Mouse (Mus musculus) forebrain, embryonic 13.5 days (tissue): Measurements from ENCODE around the gene Slc7a7. TPM values are rescaled to one million over a fixed set of nuclear protein-coding genes. Genes with fewer than 3 reads are reported as not detected.
"Not testable (repeated sequence)": the region's sequence is repeated elsewhere in the genome, so short reads cannot be mapped to it uniquely, and the experiment has no call there.

ENCODE experiments used
- ATAC-seq: fragments of 200-750 bp; cut with Nextera tagmentation; 2 replicates; pipeline ENCODE4 v1.8.0; 2017
- H3K27ac ChIP-seq: fragments of 300-500 bp; sonication (generic); 2 replicates; pipeline ENCODE4 v1.5.1; 2015; ENCODE audit warnings: inconsistent platforms, mild to moderate bottlenecking, moderate library complexity
- H3K27me3 ChIP-seq: fragments of 300-500 bp; sonication (generic); 2 replicates; pipeline ENCODE4 v1.6.1; 2015; ENCODE audit warnings: mild to moderate bottlenecking, inconsistent platforms
- H3K36me3 ChIP-seq: fragments of 300-500 bp; sonication (generic); 2 replicates; pipeline ENCODE4 v1.6.1; 2015; ENCODE audit warnings: mild to moderate bottlenecking, inconsistent platforms; ENCODE audit not compliant: poor library complexity, severe bottlenecking
- H3K4me1 ChIP-seq: fragments of 300-500 bp; sonication (generic); 2 replicates; pipeline ENCODE4 v1.6.1; 2015; ENCODE audit warnings: inconsistent platforms
- H3K4me2 ChIP-seq: fragments of 300-500 bp; sonication (generic); 2 replicates; pipeline ENCODE4 v1.6.1; 2015; ENCODE audit warnings: inconsistent platforms, mild to moderate bottlenecking, moderate library complexity
- H3K4me3 ChIP-seq: fragments of 300-500 bp; sonication (generic); 2 replicates; pipeline ENCODE4 v1.5.1; 2015; ENCODE audit warnings: mild to moderate bottlenecking, inconsistent platforms
- H3K9ac ChIP-seq: fragments of 300-500 bp; sonication (generic); 2 replicates; pipeline ENCODE4 v1.6.1; 2015; ENCODE audit warnings: mild to moderate bottlenecking, inconsistent platforms
- H3K9me3 ChIP-seq: fragments of 300-500 bp; sonication (generic); replicated peaks from 2 replicates; pipeline ENCODE4 v1.6.1; 2016; ENCODE audit warnings: inconsistent platforms
- WGBS: fragments of 180-500 bp; shearing (Covaris S2); methylation state at CpG from one replicate; pipeline ENCODE4 v1.1.7; 2015; 5-methylcytosine and 5-hydroxymethylcytosine counted together
- polyA plus RNA-seq: library from polyadenylated mRNA; unstranded; fragments of >200 nt; fragmentation: Nextera tagmentation; extraction: Ambion mirVana; gene quantifications from 2 replicates; pipeline ENCODE4 v1.2.1, GENCODE M21; 2015

The Slc7a7 gene
- polyA plus RNA-seq, 1 experiment from 2014 or later: 5.6 TPM

DNA sequence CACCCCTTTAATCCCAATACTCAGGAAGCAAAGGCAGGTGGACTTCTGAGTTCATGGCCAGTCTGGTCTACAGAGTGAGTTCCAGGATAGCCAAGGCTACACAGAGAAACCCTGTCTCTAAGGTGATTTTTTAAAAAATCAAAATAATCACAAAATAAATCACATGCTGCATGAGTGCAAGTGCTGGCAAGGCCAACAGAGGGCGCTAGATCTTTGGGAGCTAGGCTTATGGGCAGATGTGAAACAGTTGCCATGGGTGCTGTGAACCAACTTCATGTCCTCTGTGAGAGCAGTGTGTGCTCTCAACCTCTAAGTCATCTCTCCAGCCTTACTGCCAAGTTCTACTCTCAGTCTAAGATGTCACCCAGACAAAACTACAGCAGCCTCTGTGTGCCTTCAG lies 63.2 kb downstream of the Slc7a7 start:
- no peak overlapping the region for H3K4me2 ChIP-seq
- H3K27ac ChIP-seq: no peak overlapping the region
- no peak for ATAC-seq
- no peaks in the 10 kb centered on the region for H3K27me3 ChIP-seq
- WGBS: 34% methylated on average over 1 of the region's 1 CpGs
- no peaks in the 10 kb centered on the region; the same call in 1 of the 2 replicates for H3K9me3 ChIP-seq
- H3K36me3 ChIP-seq: no peaks in the 10 kb centered on the region
- no peak overlapping the region for H3K9ac ChIP-seq
- no peaks in the 10 kb centered on the region for H3K4me1 ChIP-seq
- H3K4me3 ChIP-seq: no peak overlapping the region

DNA sequence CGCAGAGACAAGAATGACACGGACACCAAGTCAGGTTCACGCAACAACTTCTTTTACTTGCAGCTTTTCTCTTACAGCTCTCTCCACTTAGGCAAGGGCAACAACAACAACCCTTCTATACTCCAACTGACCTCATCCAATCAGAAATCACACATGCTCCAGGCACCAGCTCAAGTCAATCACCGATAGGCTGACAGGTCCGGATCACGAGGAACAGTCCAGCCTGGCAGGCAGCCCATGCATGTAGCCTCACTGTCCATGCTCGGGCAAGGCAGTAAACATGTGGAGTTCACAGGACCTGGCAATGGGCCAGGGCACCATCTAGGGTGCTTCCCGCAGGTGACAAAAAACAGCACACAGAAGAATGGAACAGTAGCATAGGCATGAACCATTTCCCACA lies 65.3 kb downstream of the Slc7a7 start:
- no peak overlapping the region for H3K4me2 ChIP-seq
- no peak overlapping the region for H3K4me3 ChIP-seq
- ATAC-seq: no peak
- H3K27me3 ChIP-seq: no peaks in the 10 kb centered on the region
- no peaks in the 10 kb centered on the region for H3K4me1 ChIP-seq
- no peaks in the 10 kb centered on the region for H3K36me3 ChIP-seq
- H3K9ac ChIP-seq: no peak overlapping the region
- WGBS: 90% methylated on average over 8 of the region's 8 CpGs
- H3K9me3 ChIP-seq: peaks cover 5% of the 10 kb centered on the region
- no peak overlapping the region for H3K27ac ChIP-seq

DNA sequence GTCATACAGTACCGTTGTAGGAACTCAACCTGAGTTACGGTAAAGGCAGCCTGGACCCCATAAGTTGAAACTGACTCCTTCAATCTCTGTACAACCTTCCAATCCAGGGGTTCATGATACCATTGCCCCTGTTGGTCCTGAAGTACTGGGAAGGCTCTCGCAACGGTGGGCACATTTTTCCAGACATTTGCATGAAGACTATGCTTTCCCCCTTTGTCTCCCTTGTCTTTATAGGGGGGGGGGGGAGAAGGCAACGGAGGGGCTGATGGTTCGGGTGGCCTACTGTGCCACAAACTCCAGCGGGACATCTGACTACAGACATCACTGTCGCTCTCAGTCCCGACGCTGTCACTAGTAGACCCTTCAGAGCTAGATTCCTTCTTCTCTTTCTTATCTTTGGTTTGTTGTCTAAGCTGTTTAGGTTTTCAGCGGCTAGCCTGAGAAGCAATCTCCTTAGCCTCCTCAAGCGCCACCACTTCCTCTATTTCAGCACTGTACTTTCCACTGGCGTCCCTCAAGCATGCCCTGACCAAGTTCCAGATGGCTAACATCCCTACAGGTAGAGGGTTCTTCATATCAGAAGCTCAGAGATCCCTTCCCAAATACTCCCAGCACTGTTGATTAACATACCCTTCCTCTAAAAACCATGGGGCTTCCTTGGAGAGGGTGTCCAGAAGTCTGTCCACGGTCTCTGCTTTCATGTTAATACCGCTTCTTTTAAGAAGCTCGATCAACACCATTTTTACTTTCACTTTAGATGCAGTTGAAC lies 66.6 kb downstream of the Slc7a7 start:
- H3K4me3 ChIP-seq, H3K36me3 ChIP-seq, H3K27me3 ChIP-seq, H3K9me3 ChIP-seq, H3K4me2 ChIP-seq, ATAC-seq, H3K9ac ChIP-seq, H3K27ac ChIP-seq, H3K4me1 ChIP-seq: not testable (repeated sequence)
- whole genome bisulfite sequencing: 95% methylated on average over 16 of the region's 16 CpGs

DNA sequence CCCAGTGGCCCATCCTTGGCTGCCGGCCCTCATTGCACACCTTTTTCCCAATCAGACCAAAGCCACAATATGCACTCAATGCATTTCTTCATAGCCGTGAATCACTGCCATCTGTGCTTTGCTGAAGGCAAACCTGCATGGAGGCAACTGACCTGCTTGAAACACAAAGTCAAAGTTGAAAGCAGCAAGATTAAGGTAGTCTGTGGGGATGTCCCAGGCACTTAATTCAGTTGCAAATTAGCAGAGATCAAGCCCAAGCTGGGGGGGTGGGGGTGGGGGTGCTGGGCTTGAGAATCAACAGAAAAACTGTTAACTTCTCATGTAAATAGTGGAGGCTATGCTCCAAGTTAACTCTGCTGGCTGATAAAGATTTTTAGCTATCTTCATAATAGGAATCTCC lies 75.8 kb downstream of the Slc7a7 start:
- not testable (repeated sequence) for H3K27me3 ChIP-seq, H3K9ac ChIP-seq, H3K27ac ChIP-seq, H3K9me3 ChIP-seq, H3K4me1 ChIP-seq, H3K4me3 ChIP-seq, H3K4me2 ChIP-seq, ATAC-seq, H3K36me3 ChIP-seq
- WGBS: 48% methylated on average over 2 of the region's 2 CpGs

DNA sequence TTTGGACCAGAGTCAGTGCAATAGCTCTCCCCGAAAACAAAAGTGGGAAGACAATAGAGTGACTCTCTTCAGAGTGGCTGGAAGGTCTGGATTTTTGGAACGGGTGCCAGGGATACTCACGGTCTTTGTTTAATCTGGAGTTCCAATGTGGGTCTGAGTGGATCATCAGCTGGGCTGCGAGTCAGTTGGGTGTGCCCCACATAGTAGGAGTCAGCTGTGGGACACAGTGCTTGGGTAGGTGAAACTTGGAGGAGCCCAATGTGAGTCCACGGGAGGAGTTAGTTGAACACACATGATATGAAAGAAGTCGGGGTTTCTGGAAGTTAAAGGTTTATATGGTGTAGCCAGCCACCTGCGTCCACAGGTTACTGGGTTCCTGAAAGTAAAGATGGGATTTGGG lies 76.7 kb downstream of the Slc7a7 start:
- no peaks in the 10 kb centered on the region for H3K9me3 ChIP-seq
- 58% methylated on average over 7 of the region's 7 CpGs for WGBS
- no peak overlapping the region for H3K4me2 ChIP-seq
- no peaks in the 10 kb centered on the region for H3K36me3 ChIP-seq
- H3K4me3 ChIP-seq: no peak overlapping the region
- H3K27ac ChIP-seq: no peak overlapping the region
- ATAC-seq: no peak
- no peak overlapping the region for H3K9ac ChIP-seq
- no peaks in the 10 kb centered on the region for H3K27me3 ChIP-seq
- H3K4me1 ChIP-seq: no peaks in the 10 kb centered on the region; the same call in 1 of the 2 replicates

DNA sequence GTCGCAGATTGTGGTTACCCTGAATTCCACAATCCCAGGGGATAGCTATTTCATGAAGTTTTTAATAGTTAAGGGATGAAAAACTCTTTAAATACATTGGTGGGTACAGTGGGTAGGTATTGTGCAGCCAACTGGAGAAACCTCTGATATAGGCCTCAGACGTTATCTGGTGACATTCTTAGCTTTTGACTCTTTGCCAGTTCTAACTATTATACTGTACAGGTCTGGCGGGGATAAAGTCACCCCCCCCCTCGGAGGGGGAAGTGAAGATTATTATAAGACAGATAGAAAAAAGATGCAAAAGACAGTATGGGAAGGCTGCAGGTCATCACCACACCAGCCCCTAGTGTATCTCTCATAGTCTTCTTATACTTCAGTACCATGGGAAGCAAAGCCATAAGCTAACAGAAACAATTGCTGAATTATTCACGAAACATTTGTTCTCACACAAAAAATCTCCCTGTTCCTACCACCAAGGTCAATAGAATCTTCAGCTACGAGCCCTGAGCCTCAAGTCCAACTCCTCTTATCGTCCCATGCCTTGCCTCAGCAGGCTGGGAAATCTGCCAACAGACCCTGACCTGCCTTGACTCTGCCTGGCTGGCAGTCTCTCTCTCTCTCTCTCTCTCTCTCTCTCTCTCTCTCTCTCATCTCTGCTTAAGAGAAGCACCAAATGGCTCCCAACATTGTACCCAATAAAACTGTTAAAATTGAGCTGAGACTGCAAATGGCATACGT lies 84.0 kb downstream of the Slc7a7 start:
- no peak overlapping the region for H3K9ac ChIP-seq
- H3K27me3 ChIP-seq: no peaks in the 10 kb centered on the region
- no peaks in the 10 kb centered on the region for H3K36me3 ChIP-seq
- H3K4me2 ChIP-seq: no peak overlapping the region
- no peak for ATAC-seq
- H3K4me1 ChIP-seq: peaks cover 22% of the 10 kb centered on the region
- 66% methylated on average over 8 of the region's 8 CpGs for WGBS
- peak overlapping the region; percentile 78; the same call in 1 of the 2 replicates for H3K27ac ChIP-seq
- no peaks in the 10 kb centered on the region for H3K9me3 ChIP-seq
- H3K4me3 ChIP-seq: no peak overlapping the region

DNA sequence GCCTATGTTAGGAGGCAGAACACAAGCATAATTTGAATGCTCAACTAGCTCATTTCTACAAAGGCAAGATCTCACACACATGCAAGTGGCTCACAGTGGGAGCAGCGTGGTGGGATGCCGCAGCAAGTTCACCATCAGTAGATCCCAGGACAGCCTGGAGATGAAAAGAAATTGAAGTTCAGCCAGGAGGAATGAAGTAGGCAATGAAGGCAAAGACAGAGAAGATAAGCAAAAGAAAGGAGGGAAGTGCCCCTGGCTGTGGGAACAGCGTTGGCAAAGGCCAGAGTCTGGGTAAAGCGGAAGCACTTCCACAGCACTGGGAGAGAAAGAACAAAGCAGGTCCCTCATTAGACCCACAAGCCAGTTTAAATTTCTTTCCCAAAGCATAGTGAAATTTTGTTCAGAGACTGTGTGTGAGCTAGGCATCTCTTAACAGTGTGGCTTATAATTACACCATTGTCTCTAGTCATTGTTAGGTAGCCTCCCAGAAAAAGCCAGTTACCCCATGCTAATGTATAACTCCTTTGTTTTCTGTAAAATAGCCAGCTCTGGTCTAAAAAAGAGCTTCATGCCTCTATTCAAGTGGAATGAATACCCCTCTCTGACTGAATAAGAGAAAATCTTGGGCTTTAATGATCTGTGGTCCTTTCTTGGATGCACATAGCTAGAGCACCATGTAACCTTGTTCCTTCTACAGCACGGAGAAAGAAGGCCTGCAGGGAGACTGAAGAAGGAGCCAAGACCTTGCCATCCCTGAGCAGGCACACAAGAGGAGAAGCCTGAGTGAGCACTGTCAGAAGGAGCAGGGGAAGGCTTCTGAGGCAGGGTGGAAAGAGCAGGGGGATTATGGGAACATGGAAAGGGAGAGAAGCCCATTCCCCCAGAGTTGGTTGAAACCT lies 85.2 kb downstream of the Slc7a7 start:
- Histone ChIP-seq H3K27me3 (no peaks in the 10 kb centered on the region), H3K27ac (peak overlapping the region; percentile 78), H3K36me3 (no peaks in the 10 kb centered on the region), H3K9ac (no peak overlapping the region), H3K4me1 (peaks cover 22% of the 10 kb centered on the region), H3K4me2 (no peak overlapping the region), H3K4me3 (no peak overlapping the region), H3K9me3 (no peaks in the 10 kb centered on the region)
- 11% methylated on average over 5 of the region's 5 CpGs for WGBS
- peak; percentile 96 for ATAC-seq

DNA sequence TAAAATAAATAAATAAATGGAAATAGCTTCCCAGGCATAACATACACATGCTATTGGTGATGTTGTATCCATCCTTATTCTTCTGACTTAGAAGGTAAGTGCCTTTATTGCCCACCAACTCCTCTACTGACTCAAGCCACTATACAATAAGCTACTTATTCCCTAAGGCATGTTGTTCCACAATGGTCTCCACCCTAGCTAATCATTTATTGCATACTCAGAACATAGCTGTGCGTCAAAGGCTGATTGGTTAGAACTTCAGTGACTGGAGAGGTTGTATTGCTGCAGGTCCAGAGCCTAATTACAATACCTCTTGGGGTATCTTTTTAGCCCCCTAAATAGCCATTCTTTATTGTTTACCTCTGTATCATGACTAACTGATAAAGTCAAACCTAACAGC lies 86.4 kb downstream of the Slc7a7 start:
- WGBS: 80% methylated on average over 1 of the region's 1 CpGs
- no peak for ATAC-seq
- H3K4me3 ChIP-seq: no peak overlapping the region
- no peak overlapping the region for H3K4me2 ChIP-seq
- H3K9me3 ChIP-seq: no peaks in the 10 kb centered on the region
- no peaks in the 10 kb centered on the region for H3K36me3 ChIP-seq
- peaks cover 22% of the 10 kb centered on the region for H3K4me1 ChIP-seq
- 0 out of 2 replicates have a peak overlapping the region, but pooled peaks have one; percentile 17 for H3K27ac ChIP-seq
- H3K9ac ChIP-seq: no peak overlapping the region
- H3K27me3 ChIP-seq: no peaks in the 10 kb centered on the region

DNA sequence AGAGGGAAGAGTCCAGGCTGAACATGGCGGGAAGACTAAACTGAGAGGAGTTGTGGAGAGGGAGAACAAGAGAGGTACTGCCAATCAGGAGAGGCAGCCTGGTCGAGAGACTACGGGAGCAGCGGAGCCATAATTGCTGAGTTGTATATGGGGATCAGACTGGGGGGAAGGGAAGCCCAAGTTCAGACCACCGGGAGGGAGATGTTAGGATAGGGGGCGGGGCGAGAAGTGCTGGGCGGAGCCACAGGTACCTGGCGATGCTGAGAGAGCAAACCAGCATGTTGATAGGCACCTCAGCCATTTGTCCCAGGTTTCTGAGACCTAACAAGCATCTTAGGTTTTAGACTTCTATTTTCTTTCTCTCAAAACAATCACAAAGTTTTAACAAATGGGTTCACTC lies 88.4 kb downstream of the Slc7a7 start:
- Histone ChIP-seq H3K9ac (no peak overlapping the region), H3K36me3 (no peaks in the 10 kb centered on the region), H3K9me3 (no peaks in the 10 kb centered on the region), H3K4me2 (no peak overlapping the region), H3K4me1 (peaks cover 22% of the 10 kb centered on the region), H3K4me3 (no peak overlapping the region), H3K27ac (no peak overlapping the region), H3K27me3 (no peaks in the 10 kb centered on the region)
- ATAC-seq: no peak
- WGBS: 62% methylated on average over 9 of the region's 9 CpGs

DNA sequence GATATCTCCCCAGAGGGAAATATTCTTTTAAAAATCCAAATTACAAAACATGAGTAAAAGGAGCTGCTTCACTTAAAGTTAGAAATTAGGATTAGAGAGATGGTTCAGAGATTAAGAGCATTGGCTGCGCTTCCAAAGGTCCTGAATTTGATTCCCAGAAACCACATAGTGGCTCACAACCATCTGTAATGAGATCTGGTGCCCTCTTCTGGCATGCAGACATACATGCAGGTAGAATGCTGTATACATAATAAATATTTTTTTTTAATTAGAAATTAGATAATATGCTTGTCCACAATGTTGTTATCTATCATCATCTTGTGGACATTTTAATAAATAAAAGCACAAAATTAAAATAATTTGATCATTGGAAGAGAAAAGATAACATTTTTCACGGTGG lies 89.0 kb downstream of the Slc7a7 start:
- WGBS: 89% methylated on average over 2 of the region's 2 CpGs
- no peak for ATAC-seq
- no peaks in the 10 kb centered on the region for H3K36me3 ChIP-seq
- H3K4me2 ChIP-seq: no peak overlapping the region
- no peak overlapping the region for H3K27ac ChIP-seq
- no peaks in the 10 kb centered on the region for H3K27me3 ChIP-seq
- H3K4me1 ChIP-seq: peaks cover 19% of the 10 kb centered on the region
- H3K9ac ChIP-seq: no peak overlapping the region
- no peaks in the 10 kb centered on the region for H3K9me3 ChIP-seq
- no peak overlapping the region for H3K4me3 ChIP-seq

DNA sequence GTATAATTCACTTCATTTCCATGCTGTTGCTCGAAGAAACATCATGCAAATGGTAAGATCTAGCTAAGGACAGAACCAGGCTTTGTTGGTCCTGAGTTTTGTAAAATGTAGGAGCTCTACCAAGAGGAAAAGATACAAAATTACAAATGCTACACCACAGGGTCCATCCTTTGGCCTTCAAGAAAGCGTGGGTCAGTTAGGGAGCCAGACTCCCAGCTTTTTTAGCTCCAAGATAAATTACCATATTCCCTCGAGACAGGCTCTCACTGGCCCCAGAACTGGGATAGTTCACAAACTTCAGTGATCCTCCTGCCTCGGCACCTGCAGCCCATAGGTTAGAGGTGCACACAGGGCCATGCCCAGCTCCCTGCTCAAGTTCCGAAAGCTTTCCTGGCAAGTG lies 93.1 kb downstream of the Slc7a7 start:
- Histone ChIP-seq H3K27me3 (no peaks in the 10 kb centered on the region), H3K36me3 (no peaks in the 10 kb centered on the region), H3K9ac (no peak overlapping the region), H3K4me3 (no peak overlapping the region), H3K9me3 (no peaks in the 10 kb centered on the region), H3K4me2 (no peak overlapping the region), H3K4me1 (no peaks in the 10 kb centered on the region), H3K27ac (no peak overlapping the region)
- ATAC-seq: no peak
- WGBS: 85% methylated on average over 5 of the region's 5 CpGs
